Mouse (Mus musculus): ENCODE measurements at regions not wholly inside any gene's neighbourhood (a gene's known extent, or its start where the extent isn't known, plus 50 kb on each side); places are given as distances from the start of the nearest gene placed in this dataset.

- no peak overlapping the region for H3K4me2 ChIP-seq (ENCODE audit: low read depth, low read length)
- no peaks in the 10 kb centered on the region for H3K27me3 ChIP-seq (ENCODE audit: insufficient read depth, low read length)
- 0 out of 2 replicates have a peak, but pooled peaks cover 11% of the 10 kb centered on the region for H3K4me1 ChIP-seq (ENCODE audit: insufficient read depth, low read length)
- DNase-seq (ENCODE audit: low spot score) (peak; percentile 67), ATAC-seq (peak; percentile 45; the same call in 1 of the 2 replicates)
- no peak overlapping the region for H3K27ac ChIP-seq
- H3K9ac ChIP-seq (replicated peaks; ENCODE audit: low read length), result no peak overlapping the region
- no peak overlapping the region for H3K4me3 ChIP-seq (ENCODE audit: low read length)
- WGBS, result 62% methylated on average over 8 of the region's 8 CpGs
- no peak for TF ChIP-seq CTCF (IDR thresholded peaks at IDR 0.05; ENCODE audit: low read depth)
- H3K36me3 ChIP-seq (ENCODE audit: insufficient read depth, low read length), result no peaks in the 10 kb centered on the region
- no peaks in the 10 kb centered on the region for H3K9me3 ChIP-seq (ENCODE audit: low read length)
These were observed 79.6 kb downstream of the Atp1a1 start for GRCm38 (mm10) chr3:101524905-101525304.

GRCm38 (mm10) chr3:101524444-101524843, 80.0 kb downstream of the Atp1a1 start:
- Histone ChIP-seq H3K27me3 (ENCODE audit: insufficient read depth, low read length) (no peaks in the 10 kb centered on the region), H3K27ac (no peak overlapping the region), H3K9me3 (ENCODE audit: low read length) (no peaks in the 10 kb centered on the region), H3K9ac (replicated peaks; ENCODE audit: low read length) (no peak overlapping the region), H3K36me3 (ENCODE audit: insufficient read depth, low read length) (no peaks in the 10 kb centered on the region), H3K4me1 (ENCODE audit: insufficient read depth, low read length) (0 out of 2 replicates have a peak, but pooled peaks cover 10% of the 10 kb centered on the region), H3K4me3 (ENCODE audit: low read length) (no peak overlapping the region), H3K4me2 (ENCODE audit: low read depth, low read length) (no peak overlapping the region)
- no peak for ATAC-seq
- TF ChIP-seq CTCF (IDR thresholded peaks at IDR 0.05; ENCODE audit: low read depth), result no peak
- 54% methylated on average over 6 of the region's 6 CpGs for WGBS
- no peak for DNase-seq (ENCODE audit: low spot score)

- Histone ChIP-seq H3K27me3 (ENCODE audit: insufficient read depth, low read length) (no peaks in the 10 kb centered on the region), H3K4me3 (ENCODE audit: low read length) (no peak overlapping the region), H3K4me2 (ENCODE audit: low read depth, low read length) (no peak overlapping the region), H3K27ac (no peak overlapping the region), H3K9ac (replicated peaks; ENCODE audit: low read length) (no peak overlapping the region), H3K36me3 (ENCODE audit: insufficient read depth, low read length) (no peaks in the 10 kb centered on the region), H3K4me1 (ENCODE audit: insufficient read depth, low read length) (peaks cover 13% of the 10 kb centered on the region; the same call in 1 of the 2 replicates), H3K9me3 (ENCODE audit: low read length) (no peaks in the 10 kb centered on the region)
- ATAC-seq (no peak), DNase-seq (ENCODE audit: low spot score) (no peak)
- no peak for TF ChIP-seq CTCF (IDR thresholded peaks at IDR 0.05; ENCODE audit: low read depth)
- WGBS, result 66% methylated on average over 5 of the region's 5 CpGs
These were observed 81.2 kb downstream of the Atp1a1 start for GRCm38 (mm10) chr3:101523239-101523638.

GRCm38 (mm10) chr3:101522246-101522920, 82.1 kb downstream of the Atp1a1 start:
- no peak overlapping the region for H3K27ac ChIP-seq
- 18% methylated on average over 9 of the region's 9 CpGs for WGBS
- H3K27me3 ChIP-seq (ENCODE audit: insufficient read depth, low read length), result no peaks in the 10 kb centered on the region
- H3K9ac ChIP-seq (replicated peaks; ENCODE audit: low read length), result no peak overlapping the region
- H3K4me1 ChIP-seq (ENCODE audit: insufficient read depth, low read length), result peaks cover 13% of the 10 kb centered on the region; the same call in 1 of the 2 replicates
- ATAC-seq (peak; percentile 31; the same call in 1 of the 2 replicates), DNase-seq (ENCODE audit: low spot score) (peak; percentile 77)
- no peak overlapping the region for H3K4me2 ChIP-seq (ENCODE audit: low read depth, low read length)
- H3K36me3 ChIP-seq (ENCODE audit: insufficient read depth, low read length), result no peaks in the 10 kb centered on the region
- H3K9me3 ChIP-seq (ENCODE audit: low read length), result no peaks in the 10 kb centered on the region
- TF ChIP-seq CTCF (IDR thresholded peaks at IDR 0.05; ENCODE audit: low read depth), result no peak
- H3K4me3 ChIP-seq (ENCODE audit: low read length), result no peak overlapping the region

- ATAC-seq (no peak), DNase-seq (ENCODE audit: low spot score) (no peak)
- Histone ChIP-seq H3K9ac (replicated peaks; ENCODE audit: low read length) (no peak overlapping the region), H3K36me3 (ENCODE audit: insufficient read depth, low read length) (no peaks in the 10 kb centered on the region), H3K27me3 (ENCODE audit: insufficient read depth, low read length) (no peaks in the 10 kb centered on the region), H3K9me3 (ENCODE audit: low read length) (no peaks in the 10 kb centered on the region), H3K27ac (no peak overlapping the region), H3K4me2 (ENCODE audit: low read depth, low read length) (no peak overlapping the region), H3K4me1 (ENCODE audit: insufficient read depth, low read length) (peaks cover 17% of the 10 kb centered on the region; the same call in 1 of the 2 replicates), H3K4me3 (ENCODE audit: low read length) (no peak overlapping the region)
- no peak for TF ChIP-seq CTCF (IDR thresholded peaks at IDR 0.05; ENCODE audit: low read depth)
- WGBS, result 65% methylated on average over 5 of the region's 5 CpGs
These were observed 83.3 kb downstream of the Atp1a1 start for GRCm38 (mm10) chr3:101521155-101521554.

GRCm38 (mm10) chr3:101520115-101520514, 84.4 kb downstream of the Atp1a1 start:
- 78% methylated on average over 6 of the region's 6 CpGs for WGBS

GRCm38 (mm10) chr3:101519551-101519950, 84.9 kb downstream of the Atp1a1 start:
- Histone ChIP-seq H3K36me3 (ENCODE audit: insufficient read depth, low read length) (no peaks in the 10 kb centered on the region), H3K4me1 (ENCODE audit: insufficient read depth, low read length) (peaks cover 17% of the 10 kb centered on the region; the same call in 1 of the 2 replicates), H3K9me3 (ENCODE audit: low read length) (no peaks in the 10 kb centered on the region), H3K9ac (replicated peaks; ENCODE audit: low read length) (no peak overlapping the region), H3K4me3 (ENCODE audit: low read length) (no peak overlapping the region), H3K27ac (no peak overlapping the region), H3K27me3 (ENCODE audit: insufficient read depth, low read length) (no peaks in the 10 kb centered on the region), H3K4me2 (ENCODE audit: low read depth, low read length) (no peak overlapping the region)
- DNase-seq (ENCODE audit: low spot score) (no peak), ATAC-seq (no peak)
- no peak for TF ChIP-seq CTCF (IDR thresholded peaks at IDR 0.05; ENCODE audit: low read depth)
- 92% methylated on average over 5 of the region's 5 CpGs for WGBS

More at GRCm38 (mm10) chr3:101520115-101520514, 84.4 kb downstream of the Atp1a1 start:
- Histone ChIP-seq H3K36me3 (ENCODE audit: insufficient read depth, low read length) (no peaks in the 10 kb centered on the region), H3K9me3 (ENCODE audit: low read length) (no peaks in the 10 kb centered on the region), H3K9ac (replicated peaks; ENCODE audit: low read length) (no peak overlapping the region), H3K27me3 (ENCODE audit: insufficient read depth, low read length) (no peaks in the 10 kb centered on the region), H3K4me2 (ENCODE audit: low read depth, low read length) (no peak overlapping the region), H3K4me1 (ENCODE audit: insufficient read depth, low read length) (peaks cover 17% of the 10 kb centered on the region; the same call in 1 of the 2 replicates), H3K4me3 (ENCODE audit: low read length) (no peak overlapping the region), H3K27ac (no peak overlapping the region)
- no peak for DNase-seq (ENCODE audit: low spot score)
- no peak for TF ChIP-seq CTCF (IDR thresholded peaks at IDR 0.05; ENCODE audit: low read depth)
- ATAC-seq, result no peak

Data from hindbrain, postnatal 0 days (tissue).